ENCODE assay signal across 29 mouse cellular contexts in the genomic region with DNA sequence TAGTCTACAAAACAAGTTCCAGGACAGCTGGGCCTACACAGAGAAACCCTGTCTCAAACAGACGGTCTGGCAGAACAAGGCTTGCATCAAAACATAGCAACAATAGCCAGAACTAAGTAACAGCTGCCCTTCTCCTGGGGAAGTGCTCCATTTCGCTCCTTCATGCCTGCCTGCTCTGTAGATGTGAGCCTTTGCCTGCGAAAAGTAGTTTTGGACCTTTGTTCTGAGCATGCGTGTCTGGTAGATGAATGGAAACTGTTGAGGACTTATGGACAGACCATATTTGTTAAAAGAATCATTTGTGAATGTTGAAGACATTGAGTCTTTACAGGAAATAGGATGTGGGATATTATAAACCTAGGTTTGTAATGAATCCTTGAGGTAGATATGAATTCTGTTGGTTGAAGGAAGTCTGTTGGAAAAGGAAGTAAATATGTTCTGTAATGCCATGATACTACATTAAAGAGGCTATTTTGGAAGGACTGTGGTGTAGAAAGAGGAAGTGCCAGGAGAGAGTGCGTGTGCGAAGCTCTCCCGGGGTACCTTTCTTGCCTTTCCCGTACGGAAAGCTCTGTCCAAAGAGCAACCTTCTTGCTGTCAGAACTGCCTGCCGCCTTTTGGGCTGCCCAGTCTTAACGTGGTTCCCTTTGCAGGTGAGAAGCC. TPM values are rescaled to one million over a fixed set of nuclear protein-coding genes. Genes with fewer than 3 reads are reported as not detected.
DNase-seq lines count a peak whose midpoint lies in the region; ATAC-seq lines count a peak whose summit lies in the region.
"Had no signal": no experiment of that assay in that cellular context is flagged by ENCODE, and none has a peak within 500 bp of the region (broad histone marks: within the 10 kb centered on the region; RNA-seq: fewer than 3 reads in every experiment).

No protein-coding gene starts in this region.

- no peak overlapping the region for H3K27ac ChIP-seq in kidney, embryonic 16.5 days (ENCODE audit: low read length)
- H3K27ac ChIP-seq: hindbrain, embryonic 15.5 days; liver, embryonic 14.5 days; midbrain, embryonic 13.5 days; neural tube, embryonic 15.5 days had no signal

- no peaks in the 10 kb centered on the region for H3K9me3 ChIP-seq in kidney, embryonic 16.5 days (ENCODE audit: low read length)
- H3K9me3 ChIP-seq: hindbrain, embryonic 15.5 days; midbrain, embryonic 13.5 days; neural tube, embryonic 15.5 days had no signal

- H3K36me3 ChIP-seq in kidney, embryonic 16.5 days (ENCODE audit: insufficient read depth, low read length) = peaks cover 62% of the 10 kb centered on the region

- H3K9ac ChIP-seq in kidney, embryonic 16.5 days (replicated peaks; ENCODE audit: low read length) = no peak overlapping the region
- H3K9ac ChIP-seq: hindbrain, embryonic 15.5 days; liver, embryonic 14.5 days; midbrain, embryonic 13.5 days; neural tube, embryonic 15.5 days had no signal

- no peak overlapping the region for H3K4me2 ChIP-seq in kidney, embryonic 16.5 days (replicated peaks; ENCODE audit: low read depth, low read length)
- H3K4me2 ChIP-seq: heart, embryonic 11.5 days; hindbrain, embryonic 15.5 days; midbrain, embryonic 13.5 days; neural tube, embryonic 15.5 days had no signal

- no peaks in the 10 kb centered on the region for H3K4me1 ChIP-seq in kidney, embryonic 16.5 days (ENCODE audit: insufficient read depth, low read length)
- H3K4me1 ChIP-seq: hindbrain, embryonic 15.5 days; midbrain, embryonic 13.5 days; neural tube, embryonic 15.5 days had no signal

- H3K27me3 ChIP-seq in kidney, embryonic 16.5 days (ENCODE audit: insufficient read depth, low read length) = no peaks in the 10 kb centered on the region
- H3K27me3 ChIP-seq: hindbrain, embryonic 15.5 days; midbrain, embryonic 13.5 days; neural tube, embryonic 15.5 days had no signal

- peak; percentile 77 for DNase-seq in 416B (ENCODE audit: low read depth)
- peak; percentile 78 for DNase-seq in MEL-GATA-1-ER (ENCODE audit: extremely low read depth, low read depth)
- no peak for DNase-seq in adrenal gland, postnatal 4 days (ENCODE audit: low spot score in 2 of 2)
- no peak for DNase-seq in embryo, embryonic 11 days
- DNase-seq: adrenal gland, postnatal 10 days; cerebellum, adult 2 months; cerebellum, postnatal 14 days; gastrocnemius, postnatal 14 days; heart, adult 18-20 months; heart, postnatal 4 days; kidney, adult 11 months; kidney, postnatal 25 days; left cerebral cortex, postnatal 4 days; lung, adult 2 months; lung, postnatal 14 days; right cerebral cortex, adult 18-20 months; spleen, adult 18-20 months; thymus, postnatal 14 days had no signal

- H3K4me3 ChIP-seq in kidney, embryonic 16.5 days (ENCODE audit: low read length) = no peak overlapping the region
- H3K4me3 ChIP-seq: hindbrain, embryonic 15.5 days; midbrain, embryonic 13.5 days; neural tube, embryonic 15.5 days had no signal

- ATAC-seq in hematopoietic stem cell, adult 5-6 weeks (replicated peaks in 1 of 2; ENCODE audit: insufficient read depth in 1 of 2, low FRiP score in 2 of 2, low TSS enrichment in 1 of 2, low read depth in 1 of 2, poor library complexity in 2 of 2, severe bottlenecking in 2 of 2) = peak; percentile 69 to 94
- peak; percentile 62 for ATAC-seq in monocyte, adult 5-6 weeks (replicated peaks; ENCODE audit: insufficient number of reproducible peaks, low FRiP score, low TSS enrichment, poor library complexity, severe bottlenecking)
- ATAC-seq in kidney, embryonic 16.5 days (ENCODE audit: low FRiP score, low TSS enrichment) = no peak
- ATAC-seq: CD4-positive, CD25-positive, alpha-beta regulatory T cell, adult 4 months; forebrain, embryonic 14.5 days; inflammation-experienced regulatory T-cells, adult 6 months; midbrain, embryonic 13.5 days had no signal

- 93% methylated on average over 11 of the region's 11 CpGs for WGBS in kidney, embryonic 16.5 days

RNA-seq across cellular contexts. Expression of a gene that starts 20.4 kb away (rescaled TPM):
- total RNA-seq in hematopoietic stem cell, adult 5-6 weeks (2017) = 37.7 and 65.5 TPM in 2 replicates
- total RNA-seq in monocyte, adult 5-6 weeks (2017) = 37.1 to 48.0 TPM (median 46.0 TPM) in 3 replicates
- 10 to 100 TPM; 64.6 to 68.9 TPM for total RNA-seq in adrenal gland, postnatal 4 days (2021)
- polyA plus RNA-seq in kidney, embryonic 16.5 days (2015; fragmentation: Nextera tagmentation; extraction: Ambion mirVana) = 85.5 and 93.7 TPM in 2 replicates

RNA-seq across cellular contexts. Expression of a gene that starts 24.4 kb away (rescaled TPM):
- total RNA-seq in hematopoietic stem cell, adult 5-6 weeks (2017) = 9.5 and 30.1 TPM in 2 replicates
- total RNA-seq in monocyte, adult 5-6 weeks (2017) = 5.7 to 9.8 TPM (median 8.6 TPM) in 3 replicates
- total RNA-seq in adrenal gland, postnatal 4 days (2021) = 10 to 100 TPM; 60.5 to 64.9 TPM
- 54.3 and 56.0 TPM in 2 replicates for polyA plus RNA-seq in kidney, embryonic 16.5 days (2015; fragmentation: Nextera tagmentation; extraction: Ambion mirVana)

RNA-seq across cellular contexts. Expression of a gene that starts 24.5 kb away (rescaled TPM):
- 1.3 and 2.3 TPM in 2 replicates for total RNA-seq in hematopoietic stem cell, adult 5-6 weeks (2017)
- total RNA-seq in monocyte, adult 5-6 weeks (2017) = 0.29 to 0.32 TPM in 2 of 3 replicates, not detected in the other
- 1 to 10 TPM; 2.0 to 2.7 TPM for total RNA-seq in adrenal gland, postnatal 4 days (2021)
- 4.0 and 4.6 TPM in 2 replicates for polyA plus RNA-seq in kidney, embryonic 16.5 days (2015; fragmentation: Nextera tagmentation; extraction: Ambion mirVana)

RNA-seq across cellular contexts. Expression of a gene that starts 52.1 kb away (rescaled TPM):
- 70.7 and 79.0 TPM in 2 replicates for total RNA-seq in hematopoietic stem cell, adult 5-6 weeks (2017)
- 50.7 to 64.4 TPM (median 56.7 TPM) in 3 replicates for total RNA-seq in monocyte, adult 5-6 weeks (2017)
- 10 to 100 TPM; 57.3 to 66.2 TPM for total RNA-seq in adrenal gland, postnatal 4 days (2021)
- polyA plus RNA-seq in kidney, embryonic 16.5 days (2015; fragmentation: Nextera tagmentation; extraction: Ambion mirVana) = 32.5 and 34.8 TPM in 2 replicates

Comparison
In these comparisons a context has a peak if more than half of its experiments do, and no peak if none do; other contexts are left out.
1. DNase-seq: peak in 416B (single experiment) and MEL-GATA-1-ER (single experiment); none in adrenal gland, postnatal 4 days (0 of 2) and embryo, embryonic 11 days (single experiment).